Mouse (Mus musculus) mouse embryonic stem cell (cell line): Measurements from ENCODE around the gene Snip1.

ENCODE experiments used
- in situ Hi-C, 2 experiments: fragments of 300-500 bp; cut with MboI; formaldehyde crosslinking; loops; 1 replicate in 1 of 2; 3 replicates in 1 of 2; pipeline ENCODE4 v1.14.3; 2019 to 2020; ENCODE audit warnings: low sequenced_read_pairs in 2 of 2, low pct_unique_long_range_greater_than_20kb in 1 of 2, mixed read lengths in 1 of 2; ENCODE audit not compliant: unreplicated experiment in 1 of 2

The Snip1 gene

DNA sequence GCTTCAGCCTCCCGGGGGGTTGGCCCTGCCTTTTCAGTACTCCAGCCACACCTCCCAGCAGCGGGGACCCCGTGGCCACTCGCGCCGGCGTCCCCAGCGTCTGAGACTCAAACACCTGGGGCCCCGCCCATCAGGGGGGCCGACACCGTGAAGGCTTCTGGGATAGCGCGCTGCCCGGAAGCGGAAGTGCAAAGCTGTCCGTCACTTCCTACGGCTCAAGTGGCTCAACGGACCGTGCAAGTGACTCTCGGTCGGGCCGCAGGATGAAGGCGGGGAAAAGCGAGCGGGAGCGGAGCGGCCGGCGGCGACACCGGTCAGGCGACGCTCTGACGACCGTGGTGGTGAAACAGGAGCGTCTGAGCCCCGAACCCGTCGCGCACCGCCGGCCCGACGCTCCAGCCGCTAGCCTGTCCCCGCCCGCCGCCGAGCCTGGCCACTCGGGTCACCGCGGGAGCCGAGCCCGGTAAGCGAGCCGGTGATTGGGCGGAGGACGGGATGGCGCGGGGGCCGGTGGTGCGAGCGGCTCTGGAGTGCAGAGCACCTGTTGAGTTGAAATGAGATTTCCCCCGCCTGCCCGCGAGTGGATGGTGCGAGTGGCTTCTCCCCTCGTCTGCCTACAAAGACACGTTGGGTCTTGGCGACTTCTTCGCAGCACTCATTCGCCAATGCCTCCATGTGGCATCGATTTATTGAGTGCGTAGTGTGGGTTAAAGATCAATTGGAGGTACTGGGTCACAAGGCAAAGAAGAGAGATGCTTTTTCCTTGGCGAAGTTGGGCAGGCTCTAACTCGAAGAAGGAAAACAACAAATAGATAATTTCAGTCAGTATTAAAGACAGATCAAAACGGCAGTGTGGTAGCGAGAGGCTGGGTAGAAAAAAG is at the start of gene Snip1:
TSS of gene Snip1 (plus strand) at position 183 of the 881 bp plus-strand sequence.
- in situ Hi-C loops = no loop called here

- in situ Hi-C loops = no loop called here
Measured at GRCm38 (mm10) chr4:125017431-125017830, 49.0 kb upstream of the Snip1 start.

DNA sequence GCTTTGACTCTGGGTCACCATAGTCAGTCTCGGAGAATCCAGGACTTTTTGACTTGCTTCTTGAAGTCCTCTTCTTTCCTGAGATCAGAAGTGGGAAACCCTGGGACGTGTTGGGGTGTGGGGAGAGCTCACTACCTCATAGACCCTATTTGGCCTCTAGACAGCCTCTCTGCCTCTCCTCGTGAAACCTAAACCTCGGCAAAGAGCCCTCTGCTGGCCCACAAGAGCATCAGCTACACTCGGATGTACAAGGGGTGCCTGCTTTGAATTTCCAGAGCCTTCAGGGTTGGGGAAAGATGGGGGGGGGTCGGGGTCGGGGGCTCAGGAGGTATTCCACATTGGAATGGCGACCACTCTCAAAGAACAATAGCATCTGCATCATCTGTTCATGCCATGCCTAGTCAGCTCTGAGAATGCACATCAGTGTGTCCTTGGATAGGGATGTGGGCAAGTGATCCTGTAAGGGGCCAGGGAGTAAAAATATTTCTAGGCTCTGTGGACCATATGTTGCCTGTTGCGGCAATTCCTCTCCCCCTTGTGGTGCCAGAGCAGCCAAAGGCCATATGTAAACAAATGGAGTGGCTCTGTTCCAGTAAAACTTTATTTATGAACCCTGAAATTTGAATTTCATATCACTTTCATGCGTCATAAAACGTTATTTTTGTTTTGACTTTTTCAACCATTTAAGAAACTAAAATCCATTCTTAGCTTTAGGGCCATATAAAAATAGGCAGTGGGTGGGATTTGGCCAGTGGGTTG is 45.5 kb upstream of the Snip1 start:
- in situ Hi-C loops = no loop called here

GRCm38 (mm10) chr4:125029891-125030614 is 36.4 kb upstream of the Snip1 start:
- in situ Hi-C loops = no loop called here

DNA sequence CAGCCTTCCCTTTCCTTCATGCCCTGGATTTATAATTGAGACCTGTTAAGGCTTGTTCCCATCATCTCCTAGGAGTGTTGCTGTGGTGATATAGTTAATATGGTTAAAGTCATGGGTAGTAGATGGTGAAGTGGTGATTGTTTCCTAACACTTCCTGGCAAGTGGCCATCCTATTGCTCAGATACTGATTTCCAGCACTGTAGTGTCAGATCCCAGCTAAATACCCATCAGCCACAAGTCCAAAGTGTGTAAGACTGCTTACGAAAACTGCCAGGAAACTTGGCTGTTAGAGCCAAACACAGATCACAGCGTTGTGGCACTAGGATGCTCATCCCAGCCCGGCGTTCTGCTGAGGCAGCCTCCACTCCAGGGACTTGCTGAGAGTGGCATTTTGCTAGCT is 32.1 kb upstream of the Snip1 start:
- in situ Hi-C loops = no loop called here

DNA sequence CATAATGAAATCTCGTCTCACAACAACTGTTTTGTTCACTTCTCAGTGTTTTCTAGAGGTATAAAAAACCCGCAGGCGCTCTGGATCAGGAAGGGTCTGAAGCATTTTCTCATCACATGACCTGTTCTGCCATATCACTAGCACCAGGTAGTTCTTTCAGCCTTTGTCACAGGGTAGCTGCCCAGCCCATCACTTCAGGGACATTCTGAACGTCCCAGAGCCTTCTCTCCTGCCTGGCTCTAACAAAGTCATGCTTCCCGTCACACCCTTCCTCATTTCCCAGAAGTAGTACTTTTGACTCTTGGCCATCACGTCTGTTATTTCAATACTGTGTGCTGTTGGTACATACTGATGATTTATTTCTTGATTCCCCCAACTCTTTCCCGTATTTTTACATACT is 22.0 kb upstream of the Snip1 start:
- in situ Hi-C loops = no loop called here

DNA sequence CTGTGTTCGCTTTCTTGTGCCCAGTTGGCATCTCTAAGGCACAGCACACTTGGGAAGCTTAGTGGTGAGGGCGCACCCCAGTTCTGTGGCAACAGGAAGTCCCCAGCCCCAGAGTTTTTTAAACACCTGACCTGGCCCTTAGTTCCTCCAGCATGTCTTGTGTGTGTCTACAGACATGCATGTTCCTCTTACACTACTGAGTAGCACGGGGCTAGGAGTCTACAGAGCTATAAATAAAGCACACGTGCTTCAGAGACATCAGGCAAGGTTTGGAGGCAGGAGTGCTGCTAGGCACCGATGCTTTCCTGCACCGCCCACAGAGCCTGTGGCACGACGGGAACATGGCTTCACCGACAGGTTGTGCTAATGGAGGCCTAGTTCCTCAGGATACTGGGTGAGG is 11.1 kb upstream of the Snip1 start:
- in situ Hi-C loops = loop anchor here (5.0 to 10.0 kb wide), 2 partner anchors 111 to 113 kb away; no protein-coding TSS in a partner anchor

- in situ Hi-C loops = loop anchor here (5.0 to 10.0 kb wide), 2 partner anchors 112 to 114 kb away; no protein-coding TSS in a partner anchor
Measured at GRCm38 (mm10) chr4:125056476-125056875, 10.0 kb upstream of the Snip1 start.

DNA sequence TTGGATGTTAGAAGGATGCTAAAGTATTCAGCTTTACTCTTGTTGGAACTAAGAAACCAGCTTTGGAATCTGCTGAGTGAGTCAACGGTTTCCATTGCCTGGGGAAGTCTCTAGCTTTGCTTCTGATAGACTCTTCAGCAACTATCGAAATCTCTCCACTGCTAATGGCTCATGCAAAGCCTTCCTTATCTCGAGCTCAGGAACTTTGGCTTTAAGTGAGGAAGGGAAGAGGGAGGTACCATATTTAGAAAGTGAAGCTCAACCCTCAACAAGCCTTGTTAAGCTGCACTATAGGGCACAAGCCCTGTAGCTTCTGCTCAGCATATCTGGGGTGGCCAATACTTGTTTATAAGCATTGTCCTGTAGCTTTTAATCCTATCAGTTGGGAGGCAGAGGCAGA is 9.2 kb upstream of the Snip1 start:
- in situ Hi-C loops = loop anchor here (5.0 to 10.0 kb wide), 2 partner anchors 112 to 115 kb away; no protein-coding TSS in a partner anchor

- in situ Hi-C loops = loop anchor here (5.0 to 10.0 kb wide), 2 partner anchors 113 to 116 kb away; no protein-coding TSS in a partner anchor
Measured at GRCm38 (mm10) chr4:125058033-125058432, 8.4 kb upstream of the Snip1 start.

GRCm38 (mm10) chr4:125059025-125059424 is 7.4 kb upstream of the Snip1 start:
- in situ Hi-C loops = loop anchor here (5.0 to 10.0 kb wide), 2 partner anchors 114 to 117 kb away; no protein-coding TSS in a partner anchor

GRCm38 (mm10) chr4:125063829-125064228 is 2.6 kb upstream of the Snip1 start:
- in situ Hi-C loops = no loop called here

DNA sequence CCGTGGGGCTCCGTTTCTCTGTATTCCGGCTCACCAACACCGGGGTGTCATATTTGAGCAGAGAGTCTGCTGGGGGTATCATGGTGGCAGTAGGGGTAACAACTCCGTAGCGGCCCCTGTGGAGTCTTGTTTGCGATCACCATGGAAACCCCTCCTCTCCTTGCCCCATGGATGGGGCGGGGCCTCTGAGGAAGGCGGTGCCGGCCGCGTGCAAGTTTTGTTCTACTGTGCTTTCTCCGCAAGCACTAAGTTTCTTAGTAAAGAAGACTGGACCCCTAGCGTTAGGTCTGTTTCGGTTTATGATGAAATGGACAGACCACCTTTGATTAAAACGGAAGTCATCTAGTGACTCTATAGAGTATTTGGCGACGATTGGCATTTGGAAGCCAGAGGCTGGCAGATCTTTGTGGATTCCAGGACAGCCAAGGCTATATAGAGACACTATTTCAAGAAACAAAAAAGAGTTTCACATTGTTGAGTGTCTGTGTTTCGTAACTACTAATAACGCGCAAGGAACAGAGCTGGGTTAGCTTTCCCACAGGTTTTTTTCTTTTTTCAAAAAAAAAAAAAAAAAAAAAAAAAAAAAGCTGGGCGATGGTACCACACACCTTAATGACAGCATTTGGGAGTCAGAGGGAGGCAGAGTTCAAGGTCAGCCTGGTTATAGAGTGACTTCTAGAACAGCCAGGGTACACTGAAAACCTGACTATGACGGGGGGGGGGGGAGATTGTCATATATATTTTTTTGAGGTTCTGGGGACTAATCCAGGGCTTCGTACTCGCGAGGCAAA is 760 bp upstream of the Snip1 start, which contains the start of gene Dnali1:
TSS of gene Dnali1 (minus strand) at position 187 of the 791 bp plus-strand sequence.
- in situ Hi-C loops = no loop called here

DNA sequence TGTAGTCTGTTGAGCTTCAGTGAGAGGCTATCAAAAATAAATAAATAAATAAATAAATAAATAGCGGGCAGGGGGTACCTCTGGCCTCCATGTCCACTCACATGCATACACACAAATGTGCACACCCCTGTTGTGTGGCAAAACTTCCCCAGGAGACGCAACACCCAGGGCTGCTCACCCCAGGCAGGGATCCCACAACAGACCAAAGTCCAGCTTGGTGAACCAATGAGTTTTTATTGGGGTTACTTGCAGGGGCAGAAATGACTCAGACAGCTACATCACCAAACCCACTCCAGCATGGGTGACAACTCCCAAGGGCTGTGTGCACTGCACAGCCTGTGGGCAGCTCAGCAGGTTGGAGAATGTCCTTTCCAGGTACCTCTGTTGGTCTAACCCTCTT is 11.2 kb downstream of the Snip1 start:
- in situ Hi-C loops = no loop called here

- in situ Hi-C loops = no loop called here
Measured at GRCm38 (mm10) chr4:125078698-125079097, 12.2 kb downstream of the Snip1 start.

- in situ Hi-C loops = no loop called here
Measured at GRCm38 (mm10) chr4:125084403-125085345, 18.2 kb downstream of the Snip1 start, which contains the start of gene Meaf6. Gene Meaf6 (plus strand): TSS chr4:125085134.

DNA sequence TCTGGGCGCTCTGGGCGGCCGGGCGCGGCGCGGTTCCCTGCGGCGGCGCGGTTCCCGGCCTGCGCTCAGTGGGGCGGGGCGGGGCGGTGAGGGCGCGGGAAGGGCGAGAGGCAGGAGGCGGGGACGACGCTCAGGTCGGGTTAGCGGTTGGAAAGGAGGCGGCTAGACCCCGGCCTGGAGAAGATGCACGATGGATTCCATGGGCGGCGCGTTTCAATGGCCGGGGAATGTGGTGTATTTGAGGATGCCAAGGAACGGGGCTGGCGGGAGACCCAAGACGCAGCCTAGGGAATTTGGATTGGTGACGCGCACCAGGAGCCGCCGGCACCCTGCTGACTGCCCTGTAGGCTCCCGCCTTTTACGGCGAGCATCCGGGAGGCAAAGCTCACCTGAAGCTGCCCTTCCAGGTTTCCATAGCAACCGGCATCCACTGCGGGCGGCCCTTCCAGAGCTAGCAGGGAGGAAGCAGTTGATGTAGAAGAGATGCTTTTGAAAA is 18.9 kb downstream of the Snip1 start:
- in situ Hi-C loops = no loop called here
